Mouse (Mus musculus): ENCODE measurements around the gene Prkg1.

Gene Prkg1

DNA sequence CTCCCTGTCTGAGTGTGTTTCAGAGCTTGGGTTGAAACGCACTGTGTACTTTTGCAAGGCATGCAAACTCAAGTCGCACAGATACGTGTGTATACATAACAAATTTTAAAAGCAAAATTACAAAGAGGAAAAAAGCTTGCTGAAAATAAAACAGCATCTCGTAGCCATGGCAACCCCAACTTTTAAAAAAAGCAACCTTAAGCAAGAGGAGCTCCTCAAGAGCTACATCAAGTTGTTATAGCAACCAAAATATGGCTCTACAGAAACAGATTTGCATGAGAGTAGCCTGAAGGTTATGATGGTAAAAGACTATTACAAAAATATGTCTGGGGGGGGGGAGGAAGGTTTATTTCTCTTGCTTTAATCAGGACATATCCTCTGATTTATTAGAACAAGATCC lies 584.1 kb downstream of the Prkg1 start:
- no peak for DNase-seq (ENCODE audit: extremely low read depth, insufficient read length, low spot score)

DNA sequence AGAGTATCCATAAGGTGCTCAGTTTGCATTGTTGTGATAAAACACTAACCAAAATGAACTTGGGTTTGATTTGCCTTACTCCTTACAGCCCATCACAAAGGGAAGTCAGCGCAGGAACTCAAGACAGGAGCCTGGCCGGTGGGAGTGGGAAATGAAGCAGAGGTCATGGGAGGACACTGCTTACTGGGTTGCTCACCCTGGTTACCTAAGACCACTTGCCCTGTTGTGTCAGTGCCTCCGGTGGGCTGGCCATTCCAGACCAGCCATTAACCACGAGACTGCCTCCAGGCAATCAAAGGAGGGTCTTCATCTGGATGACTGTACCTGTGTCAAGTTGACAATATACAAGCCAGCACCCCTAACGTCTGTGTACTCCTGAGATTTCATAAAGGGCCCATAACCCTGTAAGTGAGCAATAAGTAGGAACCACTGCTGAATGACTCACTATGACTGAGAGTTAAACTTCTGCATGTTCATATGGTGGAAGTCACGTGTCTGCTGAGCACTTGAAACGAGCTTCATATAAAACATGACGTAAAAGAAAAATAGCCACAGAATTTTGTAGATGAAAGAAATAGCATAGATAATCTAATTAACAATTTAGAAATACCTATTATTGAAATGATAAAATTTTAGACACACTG lies 587.4 kb downstream of the Prkg1 start:
- DNase-seq (ENCODE audit: extremely low read depth, insufficient read length, low spot score) = no peak

DNA sequence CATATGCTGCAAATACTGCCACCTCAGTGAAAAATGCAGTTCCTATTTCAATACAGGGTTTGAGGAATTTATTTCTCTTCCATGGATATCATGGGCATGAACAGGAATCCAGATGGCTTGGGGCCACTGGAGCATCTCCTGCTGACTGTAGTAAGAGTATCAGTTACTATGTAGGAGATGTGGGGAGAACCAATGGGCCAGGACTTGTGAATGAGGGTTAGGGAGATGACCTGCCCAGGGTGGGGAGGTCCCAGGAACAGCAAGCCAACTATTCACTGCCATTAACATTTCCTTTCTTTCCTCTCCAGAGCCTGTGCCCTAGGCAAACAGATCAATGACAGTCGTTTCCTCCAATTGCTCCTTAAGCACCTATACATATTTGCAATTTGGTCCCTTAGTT lies 593.8 kb downstream of the Prkg1 start:
- no peak for DNase-seq (ENCODE audit: extremely low read depth, insufficient read length, low spot score)

- DNase-seq (ENCODE audit: extremely low read depth, insufficient read length, low spot score) = no peak
Observed at GRCm38 (mm10) chr19:31158944-31159460, 605.8 kb downstream of the Prkg1 start.

GRCm38 (mm10) chr19:31153399-31153798 lies 611.4 kb downstream of the Prkg1 start:
- no peak for DNase-seq (ENCODE audit: extremely low read depth, insufficient read length, low spot score)

GRCm38 (mm10) chr19:31149902-31150301 lies 614.9 kb downstream of the Prkg1 start:
- no peak for DNase-seq (ENCODE audit: extremely low read depth, insufficient read length, low spot score)

DNA sequence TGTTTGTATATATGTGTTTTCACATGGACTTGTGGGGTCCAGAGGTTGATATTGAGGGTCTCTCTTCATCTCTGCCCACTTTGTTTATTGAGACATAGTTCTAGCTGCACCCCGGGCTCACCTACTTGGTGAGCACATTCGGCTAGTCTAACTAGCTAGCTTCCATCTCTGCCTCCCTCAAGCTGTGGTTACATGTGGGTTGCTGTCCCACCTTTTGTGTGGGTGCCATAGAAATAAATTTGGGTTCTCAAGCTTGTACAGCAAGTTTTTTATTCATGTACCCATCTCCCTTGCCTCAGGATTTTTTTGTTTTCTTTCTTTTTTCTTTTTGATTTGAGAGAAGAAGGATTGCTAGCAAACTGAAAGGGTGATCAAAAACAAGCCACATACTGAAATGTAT lies 617.4 kb downstream of the Prkg1 start:
- no peak for DNase-seq (ENCODE audit: extremely low read depth, insufficient read length, low spot score)

GRCm38 (mm10) chr19:31146156-31146555 lies 618.7 kb downstream of the Prkg1 start:
- DNase-seq (ENCODE audit: extremely low read depth, insufficient read length, low spot score) = no peak

DNA sequence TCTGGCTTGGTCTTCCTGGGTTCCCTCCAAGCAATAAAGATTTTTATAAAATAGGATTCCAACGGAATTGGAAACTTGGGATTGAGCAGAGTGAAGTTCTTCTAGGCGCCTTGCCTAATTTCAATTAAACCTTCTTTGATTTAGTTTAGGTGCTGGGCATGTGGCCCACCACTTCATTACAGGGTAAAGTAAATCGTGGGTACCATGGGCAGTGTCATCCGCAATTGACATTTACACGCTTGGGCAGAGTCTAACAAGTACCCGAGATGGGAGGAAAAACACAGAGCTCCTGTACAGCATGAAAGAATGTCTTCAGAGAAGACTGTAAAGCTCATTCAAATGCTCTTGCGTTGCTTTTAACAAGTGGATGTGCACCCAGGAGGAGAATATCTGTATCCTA lies 622.9 kb downstream of the Prkg1 start:
- DNase-seq (ENCODE audit: extremely low read depth, insufficient read length, low spot score) = no peak

DNA sequence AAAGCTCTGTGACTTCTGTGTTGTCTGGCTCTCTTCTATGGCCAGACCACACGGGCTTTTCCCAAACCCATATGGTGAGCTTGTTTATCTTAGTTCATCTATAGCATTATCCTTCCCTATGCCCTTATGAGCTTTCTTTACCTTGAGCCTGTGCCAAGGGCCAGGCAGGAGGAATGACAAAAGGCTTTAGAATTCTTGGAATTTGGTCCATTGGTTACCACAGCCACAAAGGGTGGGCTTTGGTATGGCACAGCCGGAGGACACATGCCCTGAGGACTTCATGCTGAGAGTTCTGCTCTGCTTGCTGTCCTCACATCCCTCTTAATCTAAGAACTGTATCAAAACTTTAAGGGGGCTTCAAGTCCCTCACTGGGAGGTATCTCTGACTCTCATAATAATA lies 628.5 kb downstream of the Prkg1 start:
- DNase-seq (ENCODE audit: extremely low read depth, insufficient read length, low spot score) = peak; percentile 29

DNA sequence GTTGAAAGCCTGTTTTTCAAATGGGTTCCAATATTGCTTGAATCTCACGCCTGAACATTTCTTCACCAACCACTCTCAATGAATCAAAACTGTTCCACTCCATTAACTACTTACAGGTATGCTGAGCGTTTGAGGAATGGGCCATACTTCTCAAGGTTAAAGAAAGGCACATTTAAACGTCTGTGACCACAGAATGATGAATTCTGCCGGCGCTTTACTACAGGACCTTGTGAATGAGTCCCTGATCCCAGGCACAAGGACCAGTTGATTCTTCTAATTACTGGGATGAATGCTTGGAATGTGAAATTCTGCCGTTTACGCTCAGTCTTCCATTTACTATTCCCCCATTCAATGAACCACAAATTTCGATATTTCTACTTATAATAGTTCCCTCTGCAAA lies 632.2 kb downstream of the Prkg1 start:
- DNase-seq (ENCODE audit: extremely low read depth, insufficient read length, low spot score) = no peak

DNA sequence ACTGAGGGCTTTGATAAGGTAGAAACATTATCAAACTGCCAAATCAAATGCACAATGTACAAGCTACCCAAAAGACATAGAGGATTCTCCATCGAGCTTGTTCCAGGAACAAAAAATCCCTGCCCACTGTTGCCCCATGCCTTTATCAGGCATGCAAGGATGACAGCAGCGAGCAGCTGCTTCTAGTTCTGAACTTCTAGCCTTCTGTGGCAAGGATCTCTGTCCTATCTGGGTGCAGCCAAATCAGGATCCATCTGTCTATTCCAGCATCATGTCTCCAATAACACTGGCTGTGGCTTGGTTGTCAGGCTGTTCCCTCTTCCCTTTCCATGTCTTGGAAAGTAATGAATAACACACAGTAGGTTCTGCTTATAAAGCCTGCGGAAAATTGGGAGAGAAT lies 640.2 kb downstream of the Prkg1 start:
- DNase-seq (ENCODE audit: extremely low read depth, insufficient read length, low spot score) = no peak

DNA sequence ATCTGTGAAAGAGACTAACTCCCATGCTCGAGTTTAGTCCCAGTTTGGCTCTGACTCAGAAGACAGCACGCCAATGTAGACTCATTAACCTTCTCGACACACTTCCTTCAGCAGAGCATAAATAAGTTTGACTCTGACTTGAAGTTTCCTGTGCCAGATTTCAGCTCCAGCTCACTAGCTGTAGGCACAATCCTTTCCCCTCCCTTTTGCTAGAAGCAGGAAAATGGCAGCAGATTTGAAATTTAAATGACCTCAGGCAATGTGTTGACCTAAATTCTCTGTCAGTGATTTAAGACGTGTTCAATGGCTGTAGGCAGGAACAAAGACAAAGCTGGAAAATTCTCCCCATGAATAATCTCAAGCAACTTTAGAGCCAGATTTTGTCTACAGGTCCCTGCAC lies 650.1 kb downstream of the Prkg1 start:
- no peak for DNase-seq (ENCODE audit: extremely low read depth, insufficient read length, low spot score)

- no peak for DNase-seq (ENCODE audit: extremely low read depth, insufficient read length, low spot score)
Observed at GRCm38 (mm10) chr19:31106835-31107554, 657.8 kb downstream of the Prkg1 start.

- no peak for DNase-seq (ENCODE audit: extremely low read depth, insufficient read length, low spot score)
Observed at GRCm38 (mm10) chr19:31106036-31106435, 658.8 kb downstream of the Prkg1 start.

DNA sequence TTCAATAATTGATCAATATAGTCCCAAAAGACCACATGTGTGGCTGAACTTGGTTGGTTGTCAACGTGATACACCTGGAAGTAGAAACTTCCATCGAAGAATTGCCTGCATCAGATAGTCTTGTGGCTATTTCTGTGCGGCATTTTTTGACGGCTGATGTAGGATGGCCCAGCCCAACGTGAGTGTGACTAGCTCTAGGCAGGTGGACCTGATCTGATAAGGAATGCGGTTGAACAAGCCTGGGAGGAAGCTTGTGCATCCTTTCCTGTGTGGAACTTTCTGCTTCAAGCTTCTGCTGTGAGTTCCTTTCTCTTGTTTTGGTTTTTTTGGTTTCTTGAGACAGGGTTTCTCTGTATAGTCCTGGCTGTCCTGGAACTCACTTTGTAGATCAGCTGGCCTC lies 660.1 kb downstream of the Prkg1 start:
- no peak for DNase-seq (ENCODE audit: extremely low read depth, insufficient read length, low spot score)

DNA sequence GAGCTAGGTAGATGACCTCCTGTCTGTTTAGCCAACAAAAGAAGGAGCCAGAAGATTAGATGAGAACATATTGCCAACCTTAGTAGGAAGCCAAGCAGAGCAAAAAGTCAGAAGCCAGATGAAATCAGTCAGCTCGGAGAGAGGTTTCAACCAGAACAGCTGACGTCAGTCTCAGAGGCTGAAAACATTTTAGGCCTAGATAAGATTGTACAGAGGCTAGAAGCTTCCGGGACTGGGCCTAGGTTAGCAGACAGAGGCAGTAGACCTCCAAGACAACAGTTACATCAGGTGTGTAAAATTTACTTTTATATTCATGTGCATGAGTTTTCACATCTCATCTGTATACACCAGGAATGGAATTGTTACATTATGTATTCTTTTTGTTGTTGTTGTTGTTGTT lies 665.5 kb downstream of the Prkg1 start:
- DNase-seq (ENCODE audit: extremely low read depth, insufficient read length, low spot score) = no peak

GRCm38 (mm10) chr19:31097857-31098256 lies 667.0 kb downstream of the Prkg1 start:
- DNase-seq (ENCODE audit: extremely low read depth, insufficient read length, low spot score) = no peak

DNA sequence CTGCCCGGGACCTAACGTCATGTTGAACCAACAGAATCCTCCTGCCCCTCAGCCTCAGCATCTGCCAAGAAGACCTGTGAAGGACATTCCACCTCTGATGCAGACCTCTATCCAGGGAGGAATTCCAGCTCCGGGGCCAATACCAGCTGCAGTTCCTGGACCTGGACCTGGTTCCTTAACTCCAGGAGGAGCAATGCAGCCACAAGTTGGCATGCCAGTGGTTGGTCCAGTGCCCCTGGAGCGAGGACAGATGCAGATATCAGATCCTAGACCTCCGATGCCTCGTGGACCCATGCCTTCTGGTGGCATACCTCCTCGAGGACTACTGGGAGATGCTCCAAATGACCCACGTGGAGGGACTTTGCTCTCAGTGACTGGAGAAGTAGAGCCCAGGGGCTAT lies 681.1 kb downstream of the Prkg1 start:
- no peak for DNase-seq (ENCODE audit: extremely low read depth, insufficient read length, low spot score)

DNA sequence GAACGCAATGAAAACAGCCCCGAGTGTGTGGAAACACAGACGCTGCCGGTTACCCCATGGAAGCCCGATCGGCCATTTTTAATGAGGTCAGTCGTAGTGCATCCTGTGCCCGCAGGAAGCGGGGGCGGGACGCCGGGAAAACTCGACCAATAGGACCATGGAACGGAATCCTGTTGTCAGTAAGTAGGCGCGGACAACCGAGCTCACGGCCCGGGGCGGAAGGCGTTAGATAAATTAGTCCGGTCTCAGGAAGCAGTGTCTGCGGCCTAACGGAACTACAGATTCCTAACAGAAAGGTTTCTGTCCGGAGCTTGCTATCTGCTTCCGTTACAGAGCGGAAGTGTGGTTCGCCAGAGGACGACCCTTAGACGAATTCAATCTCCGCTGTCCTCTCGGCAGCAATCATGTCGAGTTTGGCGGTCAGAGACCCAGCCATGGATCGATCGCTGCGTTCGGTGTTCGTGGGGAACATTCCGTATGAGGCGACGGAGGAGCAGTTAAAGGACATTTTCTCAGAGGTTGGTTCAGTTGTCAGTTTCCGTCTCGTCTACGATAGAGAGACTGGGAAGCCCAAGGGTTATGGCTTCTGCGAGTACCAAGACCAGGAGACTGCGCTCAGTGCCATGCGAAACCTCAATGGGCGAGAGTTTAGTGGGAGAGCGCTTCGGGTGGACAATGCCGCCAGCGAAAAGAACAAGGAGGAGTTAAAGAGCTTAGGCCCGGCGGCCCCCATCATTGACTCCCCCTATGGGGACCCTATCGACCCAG lies 682.0 kb downstream of the Prkg1 start, which contains the start of gene Cstf2t:
Gene Cstf2t (plus strand): TSS at position 176 of the 768 bp plus-strand sequence.
- peak; percentile 97 for DNase-seq (ENCODE audit: extremely low read depth, insufficient read length, low spot score)

DNA sequence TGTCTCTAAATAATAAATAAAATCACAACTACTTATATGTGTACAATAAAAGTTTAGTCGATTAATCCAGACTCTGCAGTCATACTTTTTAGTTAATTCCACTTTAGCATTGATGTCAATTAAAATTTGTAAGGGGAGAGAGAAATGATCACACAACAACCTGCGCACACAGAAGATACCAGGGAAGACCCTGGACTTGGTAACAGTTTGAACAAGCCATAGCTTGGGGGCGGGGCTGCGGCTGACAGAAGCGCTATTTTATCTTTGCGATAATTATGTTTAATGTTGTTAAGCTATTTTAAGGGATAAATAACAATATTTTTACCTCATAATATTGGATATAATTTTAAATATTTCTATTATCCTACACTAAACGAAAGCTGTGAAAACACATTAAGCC lies 682.6 kb downstream of the Prkg1 start:
- DNase-seq (ENCODE audit: extremely low read depth, insufficient read length, low spot score) = no peak
